Mouse (Mus musculus): Measurements from ENCODE around the gene Fmnl2. TPM values are rescaled to one million over a fixed set of nuclear protein-coding genes. Genes with fewer than 3 reads are reported as not detected.

Fmnl2 gene
- polyA plus RNA-seq, 1 experiment from 2014 or later = 3.3 TPM

DNA sequence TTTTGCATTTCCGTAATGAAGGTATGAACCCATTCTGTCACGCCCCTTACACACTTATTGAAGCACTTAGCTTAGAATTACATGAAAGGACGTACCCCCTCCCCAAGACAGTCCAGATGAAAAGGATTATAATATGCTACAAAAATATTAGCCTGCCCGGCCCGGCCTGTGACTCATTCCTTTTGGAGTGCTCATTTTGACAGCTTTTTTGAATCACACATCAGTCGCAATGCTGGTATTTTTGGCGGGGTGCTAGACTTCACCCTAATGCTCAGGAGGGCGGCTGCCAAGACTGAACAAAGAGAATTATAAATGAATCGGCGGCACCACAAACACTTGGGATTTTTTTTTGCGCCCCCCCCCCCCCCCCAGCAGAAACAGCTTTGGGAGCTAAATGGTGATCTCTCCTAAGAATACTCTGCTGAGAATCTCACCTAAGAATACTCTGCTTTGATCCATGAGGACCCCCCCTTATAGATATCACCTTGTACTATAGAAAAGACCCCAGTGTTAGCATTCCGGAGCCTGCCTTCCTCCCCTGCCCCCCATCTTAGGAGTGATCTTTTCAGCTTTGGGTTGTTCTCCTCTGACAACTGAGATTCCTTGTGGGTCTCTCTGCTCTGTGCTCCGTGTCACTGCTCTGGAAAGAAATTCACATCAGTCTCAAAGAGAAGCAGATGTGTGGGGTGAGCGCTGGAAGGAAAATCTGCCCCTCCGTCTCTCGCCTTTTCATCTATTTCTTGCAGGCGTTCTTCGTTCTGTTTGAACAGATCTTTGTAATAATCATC lies 15.8 kb downstream of the Fmnl2 start:
- Histone ChIP-seq H3K4me3 (replicated peaks; ENCODE audit: low read length) (no peak overlapping the region), H3K9me3 (replicated peaks; ENCODE audit: control insufficient read depth, low read length) (no peaks in the 10 kb centered on the region), H3K9ac (ENCODE audit: low read length) (no peak overlapping the region), H3K36me3 (ENCODE audit: control insufficient read depth, insufficient read depth, low read length) (no peaks in the 10 kb centered on the region), H3K4me1 (ENCODE audit: control insufficient read depth, insufficient read depth, low read length) (peaks cover 7% of the 10 kb centered on the region; the same call in 1 of the 2 replicates), H3K27me3 (ENCODE audit: control insufficient read depth, insufficient read depth, low read length) (no peaks in the 10 kb centered on the region), H3K27ac (ENCODE audit: low read length) (no peak overlapping the region), H3K4me2 (ENCODE audit: low read depth, low read length) (no peak overlapping the region; the same call in 1 of the 2 replicates)
- WGBS = 41% methylated on average over 18 of the region's 18 CpGs
- peak; percentile 29; the same call in 1 of the 2 replicates for ATAC-seq (ENCODE audit: insufficient read depth, low FRiP score)

GRCm38 (mm10) chr2:52874721-52875120 lies 17.1 kb downstream of the Fmnl2 start:
- Histone ChIP-seq H3K4me2 (ENCODE audit: low read depth, low read length) (no peak overlapping the region), H3K9me3 (replicated peaks; ENCODE audit: control insufficient read depth, low read length) (no peaks in the 10 kb centered on the region), H3K27me3 (ENCODE audit: control insufficient read depth, insufficient read depth, low read length) (no peaks in the 10 kb centered on the region), H3K27ac (ENCODE audit: low read length) (no peak overlapping the region), H3K4me1 (ENCODE audit: control insufficient read depth, insufficient read depth, low read length) (peaks cover 7% of the 10 kb centered on the region; the same call in 1 of the 2 replicates), H3K4me3 (replicated peaks; ENCODE audit: low read length) (no peak overlapping the region), H3K36me3 (ENCODE audit: control insufficient read depth, insufficient read depth, low read length) (no peaks in the 10 kb centered on the region), H3K9ac (ENCODE audit: low read length) (no peak overlapping the region)
- no peak for ATAC-seq (ENCODE audit: insufficient read depth, low FRiP score)

DNA sequence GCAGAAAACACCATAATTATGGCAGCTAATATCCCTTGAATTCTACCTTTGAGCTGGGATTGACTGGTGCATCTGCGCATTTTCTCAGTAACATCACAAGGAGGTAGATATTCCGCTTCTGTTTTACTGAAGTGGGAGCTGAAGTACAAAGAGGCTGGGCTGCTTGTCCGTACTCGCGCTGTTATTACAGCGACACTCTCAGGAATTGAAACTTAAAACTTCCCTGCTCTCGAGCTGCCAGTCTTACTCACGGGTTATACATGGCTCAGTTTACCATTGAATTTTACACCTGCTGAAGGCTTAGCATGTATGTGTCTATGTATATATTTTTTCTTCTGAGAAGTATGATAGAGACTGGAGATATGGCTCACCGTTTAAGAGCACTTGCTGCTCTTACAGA lies 18.1 kb downstream of the Fmnl2 start:
- no peak overlapping the region for H3K9ac ChIP-seq (ENCODE audit: low read length)
- peaks cover 7% of the 10 kb centered on the region; the same call in 1 of the 2 replicates for H3K4me1 ChIP-seq (ENCODE audit: control insufficient read depth, insufficient read depth, low read length)
- H3K27me3 ChIP-seq (ENCODE audit: control insufficient read depth, insufficient read depth, low read length) = no peaks in the 10 kb centered on the region
- no peaks in the 10 kb centered on the region for H3K36me3 ChIP-seq (ENCODE audit: control insufficient read depth, insufficient read depth, low read length)
- no peaks in the 10 kb centered on the region for H3K9me3 ChIP-seq (replicated peaks; ENCODE audit: control insufficient read depth, low read length)
- H3K4me3 ChIP-seq (replicated peaks; ENCODE audit: low read length) = no peak overlapping the region
- H3K27ac ChIP-seq (ENCODE audit: low read length) = no peak overlapping the region
- WGBS = 77% methylated on average over 9 of the region's 9 CpGs
- ATAC-seq (ENCODE audit: insufficient read depth, low FRiP score) = no peak
- no peak overlapping the region for H3K4me2 ChIP-seq (ENCODE audit: low read depth, low read length)

DNA sequence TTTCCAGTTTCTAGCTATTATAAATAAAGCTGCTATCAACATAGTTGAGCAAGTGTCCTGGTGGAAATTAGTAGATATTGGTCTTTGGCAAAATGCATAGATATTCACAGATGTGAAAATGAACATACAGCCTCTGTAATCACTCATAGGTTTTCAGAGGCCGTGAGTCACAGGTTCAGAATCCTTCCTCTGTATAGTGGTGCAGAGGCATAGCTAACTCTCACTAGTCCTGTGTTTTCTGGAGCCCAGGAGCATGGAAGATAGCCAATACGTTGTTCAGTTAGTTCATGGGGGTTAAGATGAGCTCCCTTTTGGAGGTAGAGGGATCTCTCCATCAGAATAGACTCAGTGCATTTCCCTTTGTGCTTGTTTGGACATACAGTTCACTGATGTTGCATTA lies 25.7 kb downstream of the Fmnl2 start:
- ATAC-seq (ENCODE audit: insufficient read depth, low FRiP score) = no peak
- Histone ChIP-seq H3K4me2 (ENCODE audit: low read depth, low read length) (no peak overlapping the region), H3K36me3 (ENCODE audit: control insufficient read depth, insufficient read depth, low read length) (no peaks in the 10 kb centered on the region), H3K4me1 (ENCODE audit: control insufficient read depth, insufficient read depth, low read length) (0 out of 2 replicates have a peak, but pooled peaks cover 3% of the 10 kb centered on the region), H3K27ac (ENCODE audit: low read length) (no peak overlapping the region), H3K9ac (ENCODE audit: low read length) (no peak overlapping the region), H3K27me3 (ENCODE audit: control insufficient read depth, insufficient read depth, low read length) (no peaks in the 10 kb centered on the region), H3K4me3 (replicated peaks; ENCODE audit: low read length) (no peak overlapping the region), H3K9me3 (replicated peaks; ENCODE audit: control insufficient read depth, low read length) (no peaks in the 10 kb centered on the region)
- 86% methylated on average over 2 of the region's 2 CpGs for WGBS

- Histone ChIP-seq H3K27me3 (ENCODE audit: control insufficient read depth, insufficient read depth, low read length) (no peaks in the 10 kb centered on the region), H3K4me1 (ENCODE audit: control insufficient read depth, insufficient read depth, low read length) (0 out of 2 replicates have a peak, but pooled peaks cover 3% of the 10 kb centered on the region), H3K27ac (ENCODE audit: low read length) (no peak overlapping the region), H3K9me3 (replicated peaks; ENCODE audit: control insufficient read depth, low read length) (no peaks in the 10 kb centered on the region), H3K4me2 (ENCODE audit: low read depth, low read length) (no peak overlapping the region), H3K36me3 (ENCODE audit: control insufficient read depth, insufficient read depth, low read length) (no peaks in the 10 kb centered on the region), H3K9ac (ENCODE audit: low read length) (no peak overlapping the region), H3K4me3 (replicated peaks; ENCODE audit: low read length) (no peak overlapping the region)
- no peak for ATAC-seq (ENCODE audit: insufficient read depth, low FRiP score)
- WGBS = 55% methylated on average over 4 of the region's 4 CpGs
These were observed 26.4 kb downstream of the Fmnl2 start for GRCm38 (mm10) chr2:52884082-52884481.

DNA sequence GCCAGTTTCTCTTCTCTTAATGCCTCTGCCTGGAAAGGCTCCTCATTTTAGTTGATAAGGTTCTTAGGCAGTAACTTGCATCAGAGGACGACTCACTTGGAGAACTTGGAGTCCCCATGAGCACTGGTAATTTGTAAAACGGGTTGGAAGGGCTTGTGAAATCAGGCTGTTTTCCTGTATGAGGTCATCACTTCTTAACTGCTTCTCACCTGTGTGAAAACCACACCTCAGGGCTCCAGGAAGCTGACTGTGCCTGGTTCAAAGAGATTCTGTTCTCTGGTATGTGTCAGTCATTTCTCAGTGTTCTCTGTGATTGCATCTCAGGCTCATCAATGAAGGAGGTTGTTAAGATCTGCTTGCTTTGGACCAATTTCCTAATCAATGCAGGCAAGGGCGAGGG lies 27.4 kb downstream of the Fmnl2 start:
- WGBS = 52% methylated on average over 3 of the region's 3 CpGs
- Histone ChIP-seq H3K36me3 (ENCODE audit: control insufficient read depth, insufficient read depth, low read length) (no peaks in the 10 kb centered on the region), H3K4me2 (ENCODE audit: low read depth, low read length) (no peak overlapping the region), H3K4me1 (ENCODE audit: control insufficient read depth, insufficient read depth, low read length) (0 out of 2 replicates have a peak, but pooled peaks cover 3% of the 10 kb centered on the region), H3K9ac (ENCODE audit: low read length) (no peak overlapping the region), H3K9me3 (replicated peaks; ENCODE audit: control insufficient read depth, low read length) (no peaks in the 10 kb centered on the region), H3K27ac (ENCODE audit: low read length) (no peak overlapping the region), H3K27me3 (ENCODE audit: control insufficient read depth, insufficient read depth, low read length) (no peaks in the 10 kb centered on the region), H3K4me3 (replicated peaks; ENCODE audit: low read length) (no peak overlapping the region)
- no peak; the same call in 1 of the 2 replicates for ATAC-seq (ENCODE audit: insufficient read depth, low FRiP score)

DNA sequence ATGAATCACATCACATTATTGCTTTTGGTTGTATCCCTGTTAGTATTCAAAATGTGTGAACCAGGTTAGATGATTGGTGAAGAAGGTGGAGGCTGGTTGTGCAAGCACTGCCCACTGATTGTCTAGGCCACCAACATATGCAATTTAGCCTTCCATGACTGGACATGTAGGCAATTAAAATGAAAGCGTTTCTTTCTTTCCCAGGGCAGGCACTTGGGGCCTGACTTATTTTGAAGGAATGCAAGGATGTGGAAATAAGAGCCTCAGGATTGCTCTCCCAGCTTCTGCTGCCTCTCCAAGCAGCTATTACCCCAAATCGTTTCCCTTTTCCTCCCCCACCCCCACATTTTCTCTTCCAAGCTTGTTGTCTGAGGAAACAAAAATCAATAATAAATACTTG lies 29.6 kb downstream of the Fmnl2 start:
- Histone ChIP-seq H3K27me3 (ENCODE audit: control insufficient read depth, insufficient read depth, low read length) (no peaks in the 10 kb centered on the region), H3K36me3 (ENCODE audit: control insufficient read depth, insufficient read depth, low read length) (no peaks in the 10 kb centered on the region), H3K27ac (ENCODE audit: low read length) (no peak overlapping the region), H3K9ac (ENCODE audit: low read length) (no peak overlapping the region), H3K4me1 (ENCODE audit: control insufficient read depth, insufficient read depth, low read length) (0 out of 2 replicates have a peak, but pooled peaks cover 3% of the 10 kb centered on the region), H3K4me3 (replicated peaks; ENCODE audit: low read length) (no peak overlapping the region), H3K9me3 (replicated peaks; ENCODE audit: control insufficient read depth, low read length) (no peaks in the 10 kb centered on the region), H3K4me2 (ENCODE audit: low read depth, low read length) (no peak overlapping the region)
- 58% methylated on average over 2 of the region's 2 CpGs for WGBS
- ATAC-seq (ENCODE audit: insufficient read depth, low FRiP score) = no peak

DNA sequence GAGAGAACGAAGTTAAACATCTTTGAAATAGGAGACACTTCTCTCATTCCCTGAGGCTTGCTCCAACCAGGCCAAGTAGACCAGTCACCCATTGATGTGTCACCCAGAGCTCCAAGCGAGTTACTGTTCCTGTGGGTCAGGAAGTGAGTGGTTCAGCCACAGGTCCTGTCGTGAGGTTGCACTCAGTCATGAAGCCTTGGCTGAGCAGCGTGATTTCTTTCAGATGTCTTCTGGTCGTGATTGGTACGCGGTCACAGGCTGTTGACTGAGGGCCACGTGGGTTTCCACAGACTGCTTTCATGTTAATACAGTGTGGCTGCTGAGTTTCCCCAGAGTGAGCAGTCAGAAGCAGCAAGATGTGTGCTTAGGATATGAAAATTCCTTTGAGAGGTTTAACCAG lies 33.5 kb downstream of the Fmnl2 start:
- WGBS = 66% methylated on average over 8 of the region's 8 CpGs
- no peak for ATAC-seq (ENCODE audit: insufficient read depth, low FRiP score)
- H3K27ac ChIP-seq (ENCODE audit: low read length) = no peak overlapping the region

GRCm38 (mm10) chr2:52891744-52892143 lies 34.1 kb downstream of the Fmnl2 start:
- Histone ChIP-seq H3K4me2 (ENCODE audit: low read depth, low read length) (no peak overlapping the region), H3K9ac (ENCODE audit: low read length) (no peak overlapping the region), H3K4me3 (replicated peaks; ENCODE audit: low read length) (no peak overlapping the region), H3K9me3 (replicated peaks; ENCODE audit: control insufficient read depth, low read length) (no peaks in the 10 kb centered on the region), H3K36me3 (ENCODE audit: control insufficient read depth, insufficient read depth, low read length) (no peaks in the 10 kb centered on the region), H3K27me3 (ENCODE audit: control insufficient read depth, insufficient read depth, low read length) (no peaks in the 10 kb centered on the region), H3K4me1 (ENCODE audit: control insufficient read depth, insufficient read depth, low read length) (peaks cover 13% of the 10 kb centered on the region; the same call in 1 of the 2 replicates), H3K27ac (ENCODE audit: low read length) (no peak overlapping the region)
- WGBS = 89% methylated on average over 2 of the region's 2 CpGs
- ATAC-seq (ENCODE audit: insufficient read depth, low FRiP score) = no peak

More for the DNA sequence above, 33.5 kb downstream of the Fmnl2 start:
- Histone ChIP-seq H3K4me1 (ENCODE audit: control insufficient read depth, insufficient read depth, low read length) (peaks cover 16% of the 10 kb centered on the region; the same call in 1 of the 2 replicates), H3K9ac (ENCODE audit: low read length) (no peak overlapping the region), H3K4me3 (replicated peaks; ENCODE audit: low read length) (no peak overlapping the region), H3K9me3 (replicated peaks; ENCODE audit: control insufficient read depth, low read length) (no peaks in the 10 kb centered on the region), H3K36me3 (ENCODE audit: control insufficient read depth, insufficient read depth, low read length) (no peaks in the 10 kb centered on the region), H3K27me3 (ENCODE audit: control insufficient read depth, insufficient read depth, low read length) (no peaks in the 10 kb centered on the region), H3K4me2 (ENCODE audit: low read depth, low read length) (no peak overlapping the region)
